Mouse (Mus musculus) liver, embryonic 15.5 days (tissue): ENCODE measurements around the gene Fads1. TPM values are rescaled to one million over a fixed set of nuclear protein-coding genes. Genes with fewer than 3 reads are reported as not detected.

Experiments used
- ATAC-seq: fragments of 200-750 bp; cut with Nextera tagmentation; 2 replicates; pipeline ENCODE4 v1.8.0; 2017; ENCODE audit warnings: moderate number of reproducible peaks, mild to moderate bottlenecking, moderate library complexity; ENCODE audit not compliant: insufficient read depth
- H3K27ac ChIP-seq: fragments of 300-500 bp; sonication (generic); replicated peaks from 2 replicates; pipeline ENCODE4 v1.5.1; 2015; ENCODE audit warnings: mild to moderate bottlenecking, inconsistent platforms
- H3K27me3 ChIP-seq: fragments of 300-500 bp; sonication (generic); 2 replicates; pipeline ENCODE4 v1.6.1; 2015; ENCODE audit warnings: mild to moderate bottlenecking, inconsistent platforms
- H3K36me3 ChIP-seq: fragments of 300-500 bp; sonication (generic); replicated peaks from 2 replicates; pipeline ENCODE4 v1.6.1; 2015; ENCODE audit warnings: moderate library complexity, mild to moderate bottlenecking, inconsistent platforms
- H3K4me1 ChIP-seq: fragments of 300-500 bp; sonication (generic); replicated peaks from 2 replicates; pipeline ENCODE4 v1.6.1; 2015; ENCODE audit warnings: inconsistent platforms
- H3K4me2 ChIP-seq: fragments of 300-500 bp; sonication (generic); 2 replicates; pipeline ENCODE4 v1.6.1; 2015; ENCODE audit warnings: moderate library complexity, mild to moderate bottlenecking, inconsistent platforms
- H3K4me3 ChIP-seq: fragments of 300-500 bp; sonication (generic); replicated peaks from 2 replicates; pipeline ENCODE4 v1.5.1; 2015; ENCODE audit warnings: mild to moderate bottlenecking, inconsistent platforms
- H3K9ac ChIP-seq: fragments of 300-500 bp; sonication (generic); 2 replicates; pipeline ENCODE4 v1.6.1; 2015; ENCODE audit warnings: moderate library complexity, mild to moderate bottlenecking, inconsistent platforms
- H3K9me3 ChIP-seq: fragments of 300-500 bp; sonication (generic); replicated peaks from 2 replicates; pipeline ENCODE4 v1.6.1; 2016; ENCODE audit warnings: inconsistent platforms
- WGBS: fragments of 180-500 bp; shearing (Covaris S2); methylation state at CpG from one replicate; pipeline ENCODE4 v1.1.7; 2015; ENCODE audit warnings: mixed read lengths; ENCODE audit not compliant: insufficient replicate concordance; 5-methylcytosine and 5-hydroxymethylcytosine counted together
- polyA plus RNA-seq: library from polyadenylated mRNA; unstranded; fragments of >200 nt; fragmentation: Nextera tagmentation; extraction: Ambion mirVana; gene quantifications from 2 replicates; pipeline ENCODE4 v1.2.1, GENCODE M21; 2015

Fads1 gene
- polyA plus RNA-seq, 1 experiment from 2014 or later: 73.6 TPM

GRCm38 (mm10) chr19:10176477-10176876 is 6.2 kb upstream of the Fads1 start:
- WGBS: 88% methylated on average over 1 of the region's 1 CpGs
- peaks cover 48% of the 10 kb centered on the region for H3K4me1 ChIP-seq
- no peak for ATAC-seq

GRCm38 (mm10) chr19:10176941-10177372 is 5.7 kb upstream of the Fads1 start:
- Histone ChIP-seq H3K27me3 (no peaks in the 10 kb centered on the region), H3K4me3 (no peak overlapping the region), H3K27ac (no peak overlapping the region), H3K36me3 (no peaks in the 10 kb centered on the region), H3K4me1 (peaks cover 47% of the 10 kb centered on the region), H3K9me3 (no peaks in the 10 kb centered on the region), H3K9ac (no peak overlapping the region), H3K4me2 (no peak overlapping the region)
- WGBS: 38% methylated on average over 7 of the region's 7 CpGs
- ATAC-seq: no peak

More at GRCm38 (mm10) chr19:10176477-10176876, 6.2 kb upstream of the Fads1 start:
- no peaks in the 10 kb centered on the region for H3K36me3 ChIP-seq
- H3K9ac ChIP-seq: no peak overlapping the region
- no peaks in the 10 kb centered on the region for H3K27me3 ChIP-seq
- no peak overlapping the region for H3K4me3 ChIP-seq
- no peak overlapping the region for H3K4me2 ChIP-seq
- H3K9me3 ChIP-seq: no peaks in the 10 kb centered on the region
- no peak overlapping the region for H3K27ac ChIP-seq

- 83% methylated on average over 7 of the region's 7 CpGs for WGBS
- Histone ChIP-seq H3K9ac (no peak overlapping the region), H3K9me3 (no peaks in the 10 kb centered on the region), H3K4me1 (peaks cover 45% of the 10 kb centered on the region), H3K27me3 (no peaks in the 10 kb centered on the region), H3K36me3 (peaks cover 16% of the 10 kb centered on the region), H3K4me2 (no peak overlapping the region), H3K4me3 (no peak overlapping the region), H3K27ac (no peak overlapping the region)
- ATAC-seq: no peak
Observed at GRCm38 (mm10) chr19:10181225-10181624, 1.5 kb upstream of the Fads1 start.

GRCm38 (mm10) chr19:10182142-10182541 is 546 bp upstream of the Fads1 start:
- Histone ChIP-seq H3K9ac (peak overlapping the region; percentile 82), H3K9me3 (no peaks in the 10 kb centered on the region), H3K4me2 (peak overlapping the region; percentile 90), H3K27ac (peak overlapping the region; percentile 88), H3K4me1 (peaks cover 42% of the 10 kb centered on the region), H3K4me3 (peak overlapping the region; percentile 73), H3K27me3 (no peaks in the 10 kb centered on the region), H3K36me3 (peaks cover 25% of the 10 kb centered on the region)
- 20% methylated on average over 7 of the region's 7 CpGs for WGBS
- ATAC-seq: no peak

GRCm38 (mm10) chr19:10183299-10183983 is 753 bp downstream of the Fads1 start:
- WGBS: 2% methylated on average over 35 of the region's 35 CpGs

GRCm38 (mm10) chr19:10184096-10184495 is 1.4 kb downstream of the Fads1 start:
- Histone ChIP-seq H3K4me3 (peak overlapping the region; percentile 73), H3K27ac (peak overlapping the region; percentile 88), H3K9me3 (no peaks in the 10 kb centered on the region), H3K27me3 (no peaks in the 10 kb centered on the region), H3K9ac (peak overlapping the region; percentile 82), H3K36me3 (peaks cover 45% of the 10 kb centered on the region), H3K4me1 (peaks cover 46% of the 10 kb centered on the region), H3K4me2 (peak overlapping the region; percentile 90)
- 41% methylated on average over 12 of the region's 12 CpGs for WGBS
- ATAC-seq: no peak

More at GRCm38 (mm10) chr19:10183299-10183983, 753 bp downstream of the Fads1 start:
- H3K9ac ChIP-seq: peak overlapping the region; percentile 82
- H3K4me1 ChIP-seq: peaks cover 44% of the 10 kb centered on the region
- H3K27ac ChIP-seq: peak overlapping the region; percentile 88
- peak overlapping the region; percentile 73 for H3K4me3 ChIP-seq
- H3K27me3 ChIP-seq: no peaks in the 10 kb centered on the region
- H3K4me2 ChIP-seq: peak overlapping the region; percentile 90
- H3K9me3 ChIP-seq: no peaks in the 10 kb centered on the region
- H3K36me3 ChIP-seq: peaks cover 38% of the 10 kb centered on the region
- peak; percentile 65 for ATAC-seq

GRCm38 (mm10) chr19:10185876-10186275 is 3.2 kb downstream of the Fads1 start:
- no peaks in the 10 kb centered on the region for H3K9me3 ChIP-seq
- no peak for ATAC-seq
- H3K4me3 ChIP-seq: no peak overlapping the region
- H3K36me3 ChIP-seq: peaks cover 63% of the 10 kb centered on the region
- H3K4me1 ChIP-seq: peaks cover 51% of the 10 kb centered on the region
- WGBS: 76% methylated on average over 3 of the region's 3 CpGs
- H3K9ac ChIP-seq: no peak overlapping the region
- no peak overlapping the region for H3K27ac ChIP-seq
- no peak overlapping the region for H3K4me2 ChIP-seq
- H3K27me3 ChIP-seq: no peaks in the 10 kb centered on the region

GRCm38 (mm10) chr19:10186569-10186968 is 3.9 kb downstream of the Fads1 start:
- H3K27ac ChIP-seq: no peak overlapping the region
- H3K27me3 ChIP-seq: no peaks in the 10 kb centered on the region
- H3K4me3 ChIP-seq: no peak overlapping the region
- H3K36me3 ChIP-seq: peaks cover 70% of the 10 kb centered on the region
- H3K9me3 ChIP-seq: no peaks in the 10 kb centered on the region
- 88% methylated on average over 8 of the region's 8 CpGs for WGBS
- no peak overlapping the region for H3K9ac ChIP-seq
- no peak for ATAC-seq
- no peak overlapping the region for H3K4me2 ChIP-seq
- peaks cover 55% of the 10 kb centered on the region for H3K4me1 ChIP-seq

GRCm38 (mm10) chr19:10188281-10188811 is 5.7 kb downstream of the Fads1 start:
- H3K9ac ChIP-seq: no peak overlapping the region
- H3K36me3 ChIP-seq: peaks cover 87% of the 10 kb centered on the region
- H3K27ac ChIP-seq: no peak overlapping the region
- H3K4me2 ChIP-seq: no peak overlapping the region
- 86% methylated on average over 10 of the region's 10 CpGs for WGBS
- no peak for ATAC-seq
- H3K4me3 ChIP-seq: no peak overlapping the region
- H3K9me3 ChIP-seq: no peaks in the 10 kb centered on the region
- no peaks in the 10 kb centered on the region for H3K27me3 ChIP-seq
- H3K4me1 ChIP-seq: peaks cover 46% of the 10 kb centered on the region

GRCm38 (mm10) chr19:10189022-10189421 is 6.3 kb downstream of the Fads1 start:
- no peak for ATAC-seq
- Histone ChIP-seq H3K9ac (no peak overlapping the region), H3K36me3 (peaks cover 94% of the 10 kb centered on the region), H3K27me3 (no peaks in the 10 kb centered on the region), H3K4me3 (no peak overlapping the region), H3K4me2 (no peak overlapping the region), H3K9me3 (no peaks in the 10 kb centered on the region), H3K27ac (no peak overlapping the region), H3K4me1 (peaks cover 42% of the 10 kb centered on the region)
- WGBS: 89% methylated on average over 6 of the region's 6 CpGs

- Histone ChIP-seq H3K4me1 (peaks cover 33% of the 10 kb centered on the region), H3K4me3 (no peak overlapping the region), H3K27ac (no peak overlapping the region), H3K9ac (no peak overlapping the region), H3K36me3 (peaks cover 100% of the 10 kb centered on the region), H3K9me3 (no peaks in the 10 kb centered on the region), H3K4me2 (no peak overlapping the region), H3K27me3 (no peaks in the 10 kb centered on the region)
- 86% methylated on average over 8 of the region's 8 CpGs for WGBS
- ATAC-seq: no peak
Observed at GRCm38 (mm10) chr19:10189940-10190339, 7.3 kb downstream of the Fads1 start.
